Mouse (Mus musculus) embryonic facial prominence, embryonic 12.5 days (tissue): ENCODE measurements around the gene Slc25a39. TPM values are rescaled to one million over a fixed set of nuclear protein-coding genes. Genes with fewer than 3 reads are reported as not detected.
A peak's percentile ranks its signal among the peaks of the same experiment; 100 is the strongest.

Source experiments
- ATAC-seq: fragments of 200-750 bp; cut with Nextera tagmentation; 2 replicates; pipeline ENCODE4 v1.8.0; 2017; ENCODE audit not compliant: insufficient number of reproducible peaks, insufficient read depth, low FRiP score, low TSS enrichment
- H3K27ac ChIP-seq: fragments of 300-500 bp; sonication (generic); 2 replicates; pipeline ENCODE4 v1.5.1; 2016; ENCODE audit warnings: mild to moderate bottlenecking
- H3K27me3 ChIP-seq: fragments of 300-500 bp; sonication (generic); 2 replicates; pipeline ENCODE4 v1.6.1; 2016; ENCODE audit warnings: mild to moderate bottlenecking, moderate library complexity
- H3K36me3 ChIP-seq: fragments of 300-500 bp; sonication (generic); 2 replicates; pipeline ENCODE4 v1.6.1; 2016; ENCODE audit warnings: mild to moderate bottlenecking
- H3K4me1 ChIP-seq: fragments of 300-500 bp; sonication (generic); 2 replicates; pipeline ENCODE4 v1.6.1; 2016
- H3K4me2 ChIP-seq: fragments of 300-500 bp; sonication (generic); replicated peaks from 2 replicates; pipeline ENCODE4 v1.6.1; 2016; ENCODE audit warnings: mild to moderate bottlenecking, moderate library complexity
- H3K4me3 ChIP-seq: fragments of 300-500 bp; sonication (generic); 2 replicates; pipeline ENCODE4 v1.5.1; 2016; ENCODE audit warnings: mild to moderate bottlenecking
- H3K9ac ChIP-seq: fragments of 300-500 bp; sonication (generic); 2 replicates; pipeline ENCODE4 v1.6.1; 2016; ENCODE audit warnings: mild to moderate bottlenecking, moderate library complexity
- H3K9me3 ChIP-seq: fragments of 300-500 bp; sonication (generic); 2 replicates; pipeline ENCODE4 v1.6.1; 2016; ENCODE audit warnings: mild to moderate bottlenecking, moderate library complexity
- WGBS: fragments of 180-500 bp; shearing (Covaris S2); methylation state at CpG from one replicate; pipeline ENCODE4 v1.1.7; 2016; 5-methylcytosine and 5-hydroxymethylcytosine counted together
- polyA plus RNA-seq: library from polyadenylated mRNA; unstranded; fragments of >200 nt; fragmentation: Nextera tagmentation; extraction: Ambion mirVana; gene quantifications from 2 replicates; pipeline ENCODE4 v1.2.1, GENCODE M21; 2016

Gene Slc25a39
- polyA plus RNA-seq, 1 experiment from 2014 or later: 189 TPM

DNA sequence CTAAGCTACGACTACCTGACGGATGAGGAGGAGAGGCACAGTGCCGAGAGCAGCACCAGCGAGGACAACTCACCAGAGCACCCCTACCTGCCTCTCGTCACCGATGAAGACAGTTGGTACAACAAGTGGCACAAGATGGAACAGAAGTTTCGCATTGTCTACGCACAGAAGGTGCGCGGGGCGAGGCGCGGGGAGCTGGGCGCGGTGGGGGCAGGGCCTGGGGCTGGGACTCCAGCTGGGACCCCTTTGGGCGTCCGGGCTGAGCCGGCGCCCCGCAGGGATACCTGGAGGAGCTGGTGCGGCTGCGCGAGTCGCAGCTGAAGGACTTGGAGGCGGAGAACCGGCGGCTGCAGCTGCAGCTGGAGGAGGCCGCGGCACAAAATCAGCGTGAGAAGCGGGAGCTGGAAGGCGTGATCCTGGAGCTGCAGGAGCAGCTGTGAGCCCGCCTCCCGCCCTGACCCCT lies 8.1 kb downstream of the Slc25a39 start:
- ATAC-seq: no peak
- Histone ChIP-seq H3K9me3 (no peaks in the 10 kb centered on the region), H3K4me3 (peak overlapping the region; percentile 32), H3K27me3 (peaks cover 69% of the 10 kb centered on the region), H3K9ac (peak overlapping the region; percentile 37), H3K4me1 (peaks cover 24% of the 10 kb centered on the region; the same call in 1 of the 2 replicates), H3K36me3 (peaks cover 26% of the 10 kb centered on the region), H3K4me2 (peak overlapping the region; percentile 58), H3K27ac (no peak overlapping the region)
- WGBS: 1% methylated on average over 34 of the region's 34 CpGs

DNA sequence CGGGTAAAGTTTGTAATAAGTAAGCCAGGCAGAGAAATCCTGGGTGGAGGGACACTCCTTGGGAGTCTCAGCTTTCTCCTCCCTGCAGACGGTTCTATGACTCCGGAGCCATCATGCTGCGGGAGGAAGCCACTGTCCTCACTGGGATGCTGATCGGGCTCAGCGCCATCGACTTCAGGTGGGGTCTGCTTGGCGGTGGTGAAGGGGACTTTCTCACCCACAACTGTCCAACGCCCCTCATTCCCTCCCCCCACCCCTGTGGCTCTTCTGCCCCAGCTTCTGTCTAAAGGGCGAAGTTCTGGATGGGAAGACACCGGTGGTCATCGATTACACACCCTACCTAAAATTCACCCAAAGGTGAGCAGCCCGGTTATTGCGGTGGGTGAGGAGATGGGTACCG lies 8.6 kb downstream of the Slc25a39 start:
- Histone ChIP-seq H3K27me3 (peaks cover 73% of the 10 kb centered on the region), H3K27ac (no peak overlapping the region), H3K4me1 (peaks cover 28% of the 10 kb centered on the region; the same call in 1 of the 2 replicates), H3K4me2 (peak overlapping the region; percentile 58), H3K36me3 (peaks cover 21% of the 10 kb centered on the region), H3K4me3 (0 out of 2 replicates have a peak overlapping the region, but pooled peaks have one; percentile 32), H3K9me3 (no peaks in the 10 kb centered on the region), H3K9ac (no peak overlapping the region)
- WGBS: 16% methylated on average over 15 of the region's 15 CpGs
- ATAC-seq: no peak

GRCm38 (mm10) chr11:102398007-102398825 lies 9.5 kb downstream of the Slc25a39 start:
- no peak for ATAC-seq
- peaks cover 36% of the 10 kb centered on the region for H3K4me1 ChIP-seq
- H3K4me2 ChIP-seq: no peak overlapping the region
- H3K9ac ChIP-seq: no peak overlapping the region
- H3K4me3 ChIP-seq: no peak overlapping the region
- no peak overlapping the region for H3K27ac ChIP-seq
- H3K9me3 ChIP-seq: no peaks in the 10 kb centered on the region
- H3K27me3 ChIP-seq: peaks cover 76% of the 10 kb centered on the region
- 75% methylated on average over 20 of the region's 20 CpGs for WGBS
- peaks cover 12% of the 10 kb centered on the region for H3K36me3 ChIP-seq

DNA sequence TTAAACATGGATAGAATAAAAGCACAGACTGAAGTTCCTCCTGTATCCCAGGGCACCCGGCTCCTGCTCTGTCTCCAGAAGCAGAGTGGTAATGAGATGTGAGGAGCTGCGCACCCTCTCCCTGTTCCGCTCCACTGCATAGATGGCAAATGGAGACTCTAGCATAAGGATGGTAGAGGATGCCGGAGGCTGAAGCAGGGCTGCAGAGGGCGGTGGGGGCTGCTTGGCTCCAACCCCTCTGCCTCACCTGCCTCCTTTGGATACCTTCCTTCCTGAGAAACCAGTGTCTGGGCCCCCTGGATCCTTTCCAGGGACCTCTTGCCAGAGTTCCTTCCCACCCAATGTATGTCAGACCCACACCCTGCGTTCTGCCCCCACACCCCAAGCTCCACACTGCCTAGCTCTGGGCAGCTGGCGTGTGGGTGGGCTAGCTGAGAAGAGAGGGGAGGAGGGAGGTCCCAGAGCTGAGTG lies 11.0 kb downstream of the Slc25a39 start:
- 72% methylated on average over 7 of the region's 7 CpGs for WGBS
- no peak overlapping the region for H3K9ac ChIP-seq
- no peak overlapping the region for H3K27ac ChIP-seq

GRCm38 (mm10) chr11:102396263-102396662 lies 11.5 kb downstream of the Slc25a39 start:
- WGBS: 57% methylated on average over 6 of the region's 6 CpGs
- H3K27ac ChIP-seq: no peak overlapping the region
- H3K27me3 ChIP-seq: peaks cover 62% of the 10 kb centered on the region
- H3K9ac ChIP-seq: no peak overlapping the region
- no peaks in the 10 kb centered on the region for H3K9me3 ChIP-seq
- no peak for ATAC-seq
- no peak overlapping the region for H3K4me3 ChIP-seq
- H3K4me2 ChIP-seq: no peak overlapping the region
- no peaks in the 10 kb centered on the region for H3K36me3 ChIP-seq
- peaks cover 38% of the 10 kb centered on the region for H3K4me1 ChIP-seq

More for the DNA sequence above, 11.0 kb downstream of the Slc25a39 start:
- Histone ChIP-seq H3K4me3 (no peak overlapping the region), H3K4me1 (peaks cover 42% of the 10 kb centered on the region), H3K4me2 (no peak overlapping the region), H3K9me3 (no peaks in the 10 kb centered on the region), H3K36me3 (no peaks in the 10 kb centered on the region), H3K27me3 (peaks cover 66% of the 10 kb centered on the region)
- ATAC-seq: no peak

- WGBS: 2% methylated on average over 5 of the region's 5 CpGs
- H3K36me3 ChIP-seq: no peaks in the 10 kb centered on the region
- H3K9ac ChIP-seq: no peak overlapping the region
- H3K27me3 ChIP-seq: peaks cover 52% of the 10 kb centered on the region
- H3K4me2 ChIP-seq: 0 out of 2 replicates have a peak overlapping the region, but pooled peaks have one; percentile 87
- H3K4me3 ChIP-seq: no peak overlapping the region
- ATAC-seq: no peak
- no peaks in the 10 kb centered on the region for H3K9me3 ChIP-seq
- peaks cover 34% of the 10 kb centered on the region for H3K4me1 ChIP-seq
- no peak overlapping the region for H3K27ac ChIP-seq
Observed at GRCm38 (mm10) chr11:102395250-102395649, 12.5 kb downstream of the Slc25a39 start.

DNA sequence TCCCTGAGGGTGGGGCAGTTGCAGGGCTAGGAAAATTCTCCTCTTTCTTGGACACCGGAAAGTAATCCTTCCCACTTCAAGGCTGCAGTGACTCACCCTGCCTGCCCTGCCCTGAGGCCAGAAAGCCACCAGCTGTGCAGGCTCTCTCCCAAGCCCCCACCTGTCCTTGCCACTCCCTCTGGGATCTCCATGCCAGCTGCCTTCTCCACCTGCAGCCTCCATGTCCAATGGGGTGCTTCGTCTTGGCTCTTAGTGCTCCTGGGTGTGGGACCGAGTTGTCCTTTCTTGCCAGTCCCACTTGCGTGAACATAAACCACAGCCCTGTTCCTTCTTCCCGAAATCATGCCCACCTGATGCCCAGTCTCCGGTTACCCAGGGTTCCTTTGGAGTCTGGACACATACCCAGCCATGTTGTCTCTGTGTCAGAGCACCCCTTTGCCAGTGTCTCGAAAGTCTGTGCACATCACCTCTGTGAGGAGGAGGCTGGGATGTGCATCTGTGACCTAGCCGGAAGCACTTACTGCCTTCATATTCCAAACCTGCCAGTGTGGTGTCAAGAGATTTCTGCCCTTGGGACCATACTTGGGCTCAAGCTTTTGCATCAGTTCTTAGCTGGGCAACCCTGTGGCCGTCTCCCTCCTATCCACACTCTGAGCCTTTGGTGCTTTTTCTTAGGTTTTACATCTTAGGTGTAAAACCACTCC lies 13.2 kb downstream of the Slc25a39 start:
- peak overlapping the region; percentile 87 for H3K4me2 ChIP-seq
- H3K36me3 ChIP-seq: no peaks in the 10 kb centered on the region
- peak overlapping the region; percentile 43; the same call in 1 of the 2 replicates for H3K4me3 ChIP-seq
- ATAC-seq: no peak
- WGBS: 70% methylated on average over 9 of the region's 9 CpGs
- no peaks in the 10 kb centered on the region for H3K9me3 ChIP-seq
- H3K9ac ChIP-seq: no peak overlapping the region
- peaks cover 45% of the 10 kb centered on the region for H3K27me3 ChIP-seq
- H3K4me1 ChIP-seq: peaks cover 27% of the 10 kb centered on the region
- no peak overlapping the region for H3K27ac ChIP-seq

DNA sequence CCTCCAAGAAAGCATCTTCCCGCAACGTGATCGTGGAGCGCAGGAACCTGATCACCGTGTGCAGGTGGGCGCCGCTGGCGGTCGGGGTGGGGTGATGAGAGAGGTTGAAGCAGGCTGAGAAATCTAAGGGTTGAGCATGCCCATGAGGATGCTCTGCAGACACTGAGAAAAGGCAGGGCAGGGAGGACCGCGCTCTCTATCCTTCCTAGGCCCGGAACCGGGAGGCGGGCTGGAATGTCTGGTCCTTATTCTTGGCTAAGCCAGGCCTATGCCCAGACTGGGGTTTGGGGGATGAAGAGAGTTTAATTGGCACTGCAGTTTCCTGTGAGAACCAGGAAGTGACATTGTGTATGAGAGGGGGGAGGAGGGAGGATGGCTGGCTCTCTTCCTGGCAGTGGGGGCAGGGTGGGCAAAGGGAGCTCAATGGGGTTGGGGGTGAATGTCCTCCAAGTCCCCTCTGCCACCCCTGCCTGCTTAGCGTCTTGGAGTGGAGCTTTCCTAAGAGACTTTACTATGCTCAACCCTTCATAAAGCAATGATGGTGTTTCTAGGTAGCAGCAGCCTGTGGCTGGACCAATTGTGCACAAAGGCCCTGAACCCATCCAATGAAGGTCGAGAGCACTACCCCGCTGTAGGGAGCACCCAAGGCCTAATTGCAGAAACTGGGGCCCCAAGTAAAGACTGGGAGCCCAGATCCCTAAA lies 13.9 kb downstream of the Slc25a39 start:
- H3K4me1 ChIP-seq: peaks cover 24% of the 10 kb centered on the region
- peak overlapping the region; percentile 87 for H3K4me2 ChIP-seq
- H3K9ac ChIP-seq: peak overlapping the region; percentile 34
- peaks cover 38% of the 10 kb centered on the region for H3K27me3 ChIP-seq
- no peaks in the 10 kb centered on the region for H3K9me3 ChIP-seq
- 7% methylated on average over 17 of the region's 17 CpGs for WGBS
- H3K36me3 ChIP-seq: no peaks in the 10 kb centered on the region
- H3K27ac ChIP-seq: no peak overlapping the region; the same call in 1 of the 2 replicates
- peak; percentile 63; the same call in 1 of the 2 replicates for ATAC-seq
- H3K4me3 ChIP-seq: peak overlapping the region; percentile 43

DNA sequence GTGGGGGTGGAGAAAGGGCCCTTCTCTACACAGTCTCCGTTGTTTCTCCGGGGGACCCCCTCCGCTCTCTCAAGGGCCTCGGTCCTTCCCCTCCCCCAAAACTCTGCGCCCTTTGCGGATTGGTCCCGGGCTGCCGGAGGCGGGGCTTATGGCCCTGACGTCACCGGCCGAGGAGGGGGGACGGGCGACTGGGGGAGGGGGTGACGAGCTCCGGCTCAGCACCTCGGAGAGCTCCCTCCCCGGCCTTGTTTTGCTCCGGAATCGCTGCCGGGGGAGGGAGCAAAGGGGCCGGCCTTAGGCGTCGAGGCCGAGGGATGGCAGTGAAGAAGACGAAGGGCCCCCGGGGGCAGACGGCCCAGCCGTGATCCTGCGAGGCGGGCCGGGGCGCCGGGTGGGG lies 14.5 kb downstream of the Slc25a39 start, which contains the start of gene Rundc3a:
Rundc3a (plus strand) TSS at position 166 of the 397 bp plus-strand sequence.
- Histone ChIP-seq H3K27ac (peak within 1 kb of the TSS; percentile 57), H3K4me1 (peaks cover 24% of the 10 kb centered on the region), H3K9me3 (no peaks in the 10 kb centered on the region), H3K4me3 (peak within 1 kb of the TSS; percentile 43), H3K27me3 (peaks cover 34% of the 10 kb centered on the region), H3K36me3 (no peaks in the 10 kb centered on the region), H3K4me2 (peak within 1 kb of the TSS; percentile 87), H3K9ac (peak within 1 kb of the TSS; percentile 34)
- ATAC-seq: peak; percentile 79
- WGBS: under 1% methylated on average over 34 of the region's 34 CpGs

DNA sequence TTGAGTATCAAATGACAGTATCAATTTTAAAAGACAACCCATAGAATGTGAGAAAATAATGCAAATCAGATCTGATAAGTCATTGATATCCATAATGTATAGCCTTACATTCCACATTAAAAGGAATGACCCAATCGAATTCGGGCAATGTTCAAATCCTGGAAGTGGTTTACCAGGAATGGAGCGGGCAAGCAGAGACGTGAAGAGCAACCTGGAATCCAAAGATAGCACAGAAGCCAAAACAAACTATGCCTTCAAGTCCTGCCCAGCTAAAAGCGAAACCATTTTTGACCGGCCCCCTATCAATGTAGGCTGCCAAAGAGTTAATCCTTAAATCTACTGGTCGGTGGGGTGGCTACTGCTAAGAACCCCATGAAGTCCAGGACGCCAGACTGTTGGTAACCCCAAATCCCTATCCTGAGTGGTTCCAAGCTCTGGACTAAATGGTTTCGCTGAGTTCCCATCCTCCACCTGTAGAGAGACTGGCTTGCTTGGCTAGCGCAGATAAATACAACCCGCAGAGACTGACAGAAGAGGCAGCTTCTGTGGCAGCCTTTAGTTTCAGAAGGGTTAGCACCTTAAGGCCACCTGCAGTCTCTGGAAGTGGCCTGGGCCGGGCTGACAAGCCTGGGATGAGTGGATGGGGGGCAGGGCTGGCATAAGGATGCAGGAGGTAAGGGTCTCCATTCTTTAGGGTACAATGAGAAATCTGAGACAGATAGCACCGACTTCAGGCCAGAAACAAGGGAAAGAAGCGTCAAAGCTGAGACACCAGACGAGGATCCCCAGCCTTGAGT lies 15.1 kb downstream of the Slc25a39 start:
- 23% methylated on average over 13 of the region's 15 CpGs for WGBS

More for the DNA sequence above, 15.1 kb downstream of the Slc25a39 start:
- peaks cover 24% of the 10 kb centered on the region for H3K4me1 ChIP-seq
- 0 out of 2 replicates have a peak, but pooled peaks have one; percentile 18 for ATAC-seq
- H3K4me3 ChIP-seq: peak overlapping the region; percentile 43
- H3K4me2 ChIP-seq: peak overlapping the region; percentile 87
- H3K9me3 ChIP-seq: no peaks in the 10 kb centered on the region
- peaks cover 28% of the 10 kb centered on the region for H3K27me3 ChIP-seq
- peak overlapping the region; percentile 57; the same call in 1 of the 2 replicates for H3K27ac ChIP-seq
- H3K36me3 ChIP-seq: no peaks in the 10 kb centered on the region
- H3K9ac ChIP-seq: peak overlapping the region; percentile 20; the same call in 1 of the 2 replicates
